7 mouse cellular contexts compared by ENCODE assay signal in genomic region chr11:120539285-120540014, GRCm38 (mm10). TPM values are rescaled to one million over a fixed set of nuclear protein-coding genes. Genes with fewer than 3 reads are reported as not detected.
DNase-seq lines count a peak whose midpoint lies in the region; ATAC-seq and TF ChIP-seq lines count a peak whose summit lies in the region.

No protein-coding gene starts in this region.

- H3K27ac ChIP-seq in CH12.LX (ENCODE audit: insufficient read depth, low read depth), result no peak overlapping the region
- H3K27ac ChIP-seq in intestine, embryonic 16.5 days (ENCODE audit: low read length), result peak overlapping the region; percentile 72
- peak overlapping the region; percentile 52 for H3K27ac ChIP-seq in liver, embryonic 16.5 days (ENCODE audit: low read length)
- H3K27ac ChIP-seq in stomach, embryonic 16.5 days (ENCODE audit: low read length), result peak overlapping the region; percentile 77

- no peak for TF ChIP-seq RAD21 in CH12.LX (IDR thresholded peaks at IDR 0.05; ENCODE audit: low read depth, low read length)

- peak; percentile 92 for ATAC-seq in intestine, embryonic 16.5 days
- ATAC-seq in liver, embryonic 16.5 days (ENCODE audit: low read depth), result peak; percentile 69
- ATAC-seq in stomach, embryonic 16.5 days (ENCODE audit: insufficient read depth, low FRiP score), result peak; percentile 92
- no peak for ATAC-seq in inflammation-experienced regulatory T-cells, adult 6 months
- ATAC-seq in granulocyte monocyte progenitor cell, adult 5-6 weeks (replicated peaks; ENCODE audit: poor library complexity, severe bottlenecking), result no peak

- TF ChIP-seq EP300 in CH12.LX (IDR thresholded peaks at IDR 0.05; ENCODE audit: low read length), result no peak

- 21% methylated on average over 10 of the region's 10 CpGs for WGBS in intestine, embryonic 16.5 days
- 34% methylated on average over 10 of the region's 10 CpGs for WGBS in liver, embryonic 16.5 days (ENCODE audit: insufficient replicate concordance)
- 24% methylated on average over 10 of the region's 10 CpGs for WGBS in stomach, embryonic 16.5 days

- no peak for TF ChIP-seq CTCF in CH12.LX (conservative IDR thresholded peaks at IDR 0.05 in 1 of 2, IDR thresholded peaks at IDR 0.05 in 1 of 2; ENCODE audit: low read depth in 2 of 2, low read length in 2 of 2)
- TF ChIP-seq CTCF in brain, embryonic 14.5 days (IDR thresholded peaks at IDR 0.05; ENCODE audit: borderline replicate concordance, extremely low read depth, insufficient read depth, insufficient read length), result no peak

- H3K36me3 ChIP-seq in CH12.LX (replicated peaks in 1 of 2; ENCODE audit: control insufficient read depth in 1 of 2, insufficient read depth in 1 of 2, low read length in 1 of 2), result peaks cover 24 to 35% of the 10 kb centered on the region in 2 experiments
- peaks cover 11% of the 10 kb centered on the region for H3K36me3 ChIP-seq in intestine, embryonic 16.5 days (ENCODE audit: control insufficient read depth, insufficient read depth, low read length)
- no peaks in the 10 kb centered on the region for H3K36me3 ChIP-seq in liver, embryonic 16.5 days (ENCODE audit: control insufficient read depth, insufficient read depth)
- H3K36me3 ChIP-seq in stomach, embryonic 16.5 days (ENCODE audit: control insufficient read depth, insufficient read depth, low read length), result no peaks in the 10 kb centered on the region; the same call in 1 of the 2 replicates

- H3K4me3 ChIP-seq in CH12.LX (replicated peaks in 1 of 3; ENCODE audit: low read depth in 2 of 3, low read length in 2 of 3, poor library complexity in 1 of 3), result peak overlapping the region in 1 of 3 experiments; percentile 4
- no peak overlapping the region for H3K4me3 ChIP-seq in intestine, embryonic 16.5 days (ENCODE audit: low read length)
- H3K4me3 ChIP-seq in liver, embryonic 16.5 days (ENCODE audit: low read depth, low read length), result no peak overlapping the region
- H3K4me3 ChIP-seq in stomach, embryonic 16.5 days (replicated peaks; ENCODE audit: low read length), result no peak overlapping the region

- dilution Hi-C loops in CH12.LX (cut with MboI; ENCODE audit: extremely low pct_ligation_motif_present, extremely low pct_unique_long_range_greater_than_20kb, low sequenced_read_pairs), result no loop called here

- in situ Hi-C loops in CH12.LX (cut with MboI; ENCODE audit: low pct_ligation_motif_present, low pct_unique_long_range_greater_than_20kb, low sequenced_read_pairs), result no loop called here

- no peak for TF ChIP-seq POLR2A in CH12.LX (IDR thresholded peaks at IDR 0.05; ENCODE audit: low read depth, low read length)
- TF ChIP-seq POLR2A in brain, embryonic 14.5 days (IDR thresholded peaks at IDR 0.05; ENCODE audit: borderline replicate concordance, extremely low read depth, insufficient read depth, insufficient read length, poor library complexity, severe bottlenecking), result no peak

- no peak overlapping the region for H3K9ac ChIP-seq in CH12.LX (ENCODE audit: insufficient read depth, low read depth)
- H3K9ac ChIP-seq in intestine, embryonic 16.5 days (ENCODE audit: low read depth, low read length), result 0 out of 2 replicates have a peak overlapping the region, but pooled peaks have one; percentile 44
- H3K9ac ChIP-seq in liver, embryonic 16.5 days (ENCODE audit: low read depth, low read length), result no peak overlapping the region
- H3K9ac ChIP-seq in stomach, embryonic 16.5 days (ENCODE audit: low read length), result peak overlapping the region; percentile 40

- DNase-seq in CH12.LX (ENCODE audit: extremely low read depth), result peak; percentile 72
- DNase-seq in brain, embryonic 14.5 days (ENCODE audit: low read depth), result peak; percentile 58

- H3K4me1 ChIP-seq in CH12.LX (ENCODE audit: control insufficient read depth in 1 of 2, insufficient read depth in 2 of 2), result peaks cover 27 to 37% of the 10 kb centered on the region in 2 experiments
- H3K4me1 ChIP-seq in intestine, embryonic 16.5 days (ENCODE audit: control insufficient read depth, insufficient read depth, low read length), result peaks cover 24% of the 10 kb centered on the region
- H3K4me1 ChIP-seq in liver, embryonic 16.5 days (ENCODE audit: control insufficient read depth, low read depth, low read length), result peaks cover 15% of the 10 kb centered on the region
- peaks cover 25% of the 10 kb centered on the region for H3K4me1 ChIP-seq in stomach, embryonic 16.5 days (ENCODE audit: control insufficient read depth, insufficient read depth, low read length)

- no peaks in the 10 kb centered on the region for H3K79me2 ChIP-seq in CH12.LX (replicated peaks; ENCODE audit: control insufficient read depth, extremely low read depth, insufficient read depth, poor library complexity, severe bottlenecking)

- no peaks in the 10 kb centered on the region for H3K9me3 ChIP-seq in CH12.LX (replicated peaks; ENCODE audit: low read length)
- no peaks in the 10 kb centered on the region for H3K9me3 ChIP-seq in intestine, embryonic 16.5 days (ENCODE audit: control insufficient read depth, low read length)
- no peaks in the 10 kb centered on the region for H3K9me3 ChIP-seq in liver, embryonic 16.5 days (replicated peaks; ENCODE audit: control insufficient read depth, low read length)
- no peaks in the 10 kb centered on the region for H3K9me3 ChIP-seq in stomach, embryonic 16.5 days (replicated peaks; ENCODE audit: control insufficient read depth, low read length)

- peaks cover 8% of the 10 kb centered on the region for H3K27me3 ChIP-seq in CH12.LX (replicated peaks)
- H3K27me3 ChIP-seq in intestine, embryonic 16.5 days (replicated peaks; ENCODE audit: control insufficient read depth, insufficient read depth, low read length), result no peaks in the 10 kb centered on the region
- H3K27me3 ChIP-seq in liver, embryonic 16.5 days (ENCODE audit: control insufficient read depth, insufficient read depth, low read depth, low read length), result no peaks in the 10 kb centered on the region
- H3K27me3 ChIP-seq in stomach, embryonic 16.5 days (ENCODE audit: control insufficient read depth, insufficient read depth, low read length), result no peaks in the 10 kb centered on the region

- no peak overlapping the region for H3K4me2 ChIP-seq in CH12.LX (ENCODE audit: insufficient read depth, low read depth, poor library complexity, severe bottlenecking)
- H3K4me2 ChIP-seq in intestine, embryonic 16.5 days (ENCODE audit: low read depth, low read length), result peak overlapping the region; percentile 17; the same call in 1 of the 2 replicates
- H3K4me2 ChIP-seq in liver, embryonic 16.5 days (ENCODE audit: low read depth, low read length), result no peak overlapping the region
- H3K4me2 ChIP-seq in stomach, embryonic 16.5 days (ENCODE audit: low read depth, low read length), result no peak overlapping the region

RNA-seq across cellular contexts. Expression of gene Gcgr, which starts 9.0 kb away (rescaled TPM):
- total RNA-seq in CH12.LX (2012; rRNA removed), result 0.13 TPM in 1 of 2 replicates, not detected in the other
- total RNA-seq in CH12.LX (2014; rRNA removed), result 0.09 and 0.16 TPM in 2 replicates
- 0.20 TPM in 1 of 2 replicates, not detected in the other for polyA plus RNA-seq in CH12.LX (2012; ENCODE audit: insufficient read length, low read depth)
- polyA plus RNA-seq in brain, embryonic 14.5 days (2012; rRNA removed), result 0.32 and 0.36 TPM in 2 replicates
- polyA plus RNA-seq in intestine, embryonic 16.5 days (2015; fragmentation: Nextera tagmentation; extraction: Ambion mirVana), result 0.76 TPM in 2 replicates
- 18.7 and 20.7 TPM in 2 replicates for polyA plus RNA-seq in liver, embryonic 16.5 days (2015; fragmentation: Nextera tagmentation; extraction: Ambion mirVana)
- 2.2 and 3.0 TPM in 2 replicates for polyA plus RNA-seq in stomach, embryonic 16.5 days (2015; fragmentation: Nextera tagmentation; extraction: Ambion mirVana)
- not detected for polyA plus RNA-seq in inflammation-experienced regulatory T-cells, adult 6 months (2017; shearing (Covaris generic))
- not detected in 2 replicates for total RNA-seq in granulocyte monocyte progenitor cell, adult 5-6 weeks (2014; fragmentation: Nextera tagmentation)
- not detected in 2 replicates for total RNA-seq in granulocyte monocyte progenitor cell, adult 5-6 weeks (2017)

RNA-seq across cellular contexts. Expression of gene Mcrip1, which starts 10.1 kb away (rescaled TPM):
- total RNA-seq in CH12.LX (2012; rRNA removed) (25.8 and 39.6 TPM in 2 replicates), CH12.LX (2014; rRNA removed) (37.6 and 46.2 TPM in 2 replicates)
- 60.2 and 66.5 TPM in 2 replicates for polyA plus RNA-seq in CH12.LX (2012; ENCODE audit: insufficient read length, low read depth)
- polyA plus RNA-seq in brain, embryonic 14.5 days (2012; rRNA removed), result 204 and 253 TPM in 2 replicates
- polyA plus RNA-seq in intestine, embryonic 16.5 days (2015; fragmentation: Nextera tagmentation; extraction: Ambion mirVana), result 119 and 129 TPM in 2 replicates
- 38.5 and 39.1 TPM in 2 replicates for polyA plus RNA-seq in liver, embryonic 16.5 days (2015; fragmentation: Nextera tagmentation; extraction: Ambion mirVana)
- polyA plus RNA-seq in stomach, embryonic 16.5 days (2015; fragmentation: Nextera tagmentation; extraction: Ambion mirVana), result 152 and 171 TPM in 2 replicates
- 100 to 1,000 TPM in 2 of 3 experiments, 10 to 100 TPM in 1; 93.4 to 136 (median 107) TPM for polyA plus RNA-seq in inflammation-experienced regulatory T-cells, adult 6 months (2017; shearing (Covaris generic))
- total RNA-seq in granulocyte monocyte progenitor cell, adult 5-6 weeks (2014; fragmentation: Nextera tagmentation), result 64.7 and 75.8 TPM in 2 replicates
- 23.1 and 23.4 TPM in 2 replicates for total RNA-seq in granulocyte monocyte progenitor cell, adult 5-6 weeks (2017)

RNA-seq across cellular contexts. Expression of gene Ppp1r27, which starts 11.5 kb away (rescaled TPM):
- total RNA-seq in CH12.LX (2012; rRNA removed) (not detected in 2 replicates), CH12.LX (2014; rRNA removed) (not detected in 2 replicates)
- polyA plus RNA-seq in CH12.LX (2012; ENCODE audit: insufficient read length, low read depth), result not detected in 2 replicates
- polyA plus RNA-seq in brain, embryonic 14.5 days (2012; rRNA removed), result not detected in 2 replicates
- 0.37 TPM in 1 of 2 replicates, not detected in the other for polyA plus RNA-seq in intestine, embryonic 16.5 days (2015; fragmentation: Nextera tagmentation; extraction: Ambion mirVana)
- polyA plus RNA-seq in liver, embryonic 16.5 days (2015; fragmentation: Nextera tagmentation; extraction: Ambion mirVana), result 0.20 and 1.2 TPM in 2 replicates
- polyA plus RNA-seq in stomach, embryonic 16.5 days (2015; fragmentation: Nextera tagmentation; extraction: Ambion mirVana), result 2.9 TPM in 1 of 2 replicates, not detected in the other
- not detected for polyA plus RNA-seq in inflammation-experienced regulatory T-cells, adult 6 months (2017; shearing (Covaris generic))
- not detected in 2 replicates for total RNA-seq in granulocyte monocyte progenitor cell, adult 5-6 weeks (2014; fragmentation: Nextera tagmentation)
- total RNA-seq in granulocyte monocyte progenitor cell, adult 5-6 weeks (2017), result not detected in 2 replicates

RNA-seq across cellular contexts. Expression of gene P4hb, which starts 33.6 kb away (rescaled TPM):
- total RNA-seq in CH12.LX (2012; rRNA removed) (531 and 594 TPM in 2 replicates), CH12.LX (2014; rRNA removed) (453 and 486 TPM in 2 replicates)
- polyA plus RNA-seq in CH12.LX (2012; ENCODE audit: insufficient read length, low read depth), result 644 and 662 TPM in 2 replicates
- polyA plus RNA-seq in brain, embryonic 14.5 days (2012; rRNA removed), result 162 and 206 TPM in 2 replicates
- 1,365 and 1,538 TPM in 2 replicates for polyA plus RNA-seq in intestine, embryonic 16.5 days (2015; fragmentation: Nextera tagmentation; extraction: Ambion mirVana)
- polyA plus RNA-seq in liver, embryonic 16.5 days (2015; fragmentation: Nextera tagmentation; extraction: Ambion mirVana), result 793 and 897 TPM in 2 replicates
- polyA plus RNA-seq in stomach, embryonic 16.5 days (2015; fragmentation: Nextera tagmentation; extraction: Ambion mirVana), result 1,026 and 1,183 TPM in 2 replicates
- 100 to 1,000 TPM; 135 to 164 (median 149) TPM for polyA plus RNA-seq in inflammation-experienced regulatory T-cells, adult 6 months (2017; shearing (Covaris generic))
- total RNA-seq in granulocyte monocyte progenitor cell, adult 5-6 weeks (2014; fragmentation: Nextera tagmentation), result 864 and 921 TPM in 2 replicates
- total RNA-seq in granulocyte monocyte progenitor cell, adult 5-6 weeks (2017), result 1,372 and 1,702 TPM in 2 replicates

RNA-seq across cellular contexts. Expression of gene Arhgdia, which starts 42.0 kb away (rescaled TPM):
- total RNA-seq in CH12.LX (2012; rRNA removed), result 417 and 467 TPM in 2 replicates
- total RNA-seq in CH12.LX (2014; rRNA removed), result 126 and 172 TPM in 2 replicates
- polyA plus RNA-seq in CH12.LX (2012; ENCODE audit: insufficient read length, low read depth), result 957 and 958 TPM in 2 replicates
- polyA plus RNA-seq in brain, embryonic 14.5 days (2012; rRNA removed), result 540 and 581 TPM in 2 replicates
- polyA plus RNA-seq in intestine, embryonic 16.5 days (2015; fragmentation: Nextera tagmentation; extraction: Ambion mirVana), result 626 and 641 TPM in 2 replicates
- polyA plus RNA-seq in liver, embryonic 16.5 days (2015; fragmentation: Nextera tagmentation; extraction: Ambion mirVana), result 201 and 205 TPM in 2 replicates
- 543 and 584 TPM in 2 replicates for polyA plus RNA-seq in stomach, embryonic 16.5 days (2015; fragmentation: Nextera tagmentation; extraction: Ambion mirVana)
- polyA plus RNA-seq in inflammation-experienced regulatory T-cells, adult 6 months (2017; shearing (Covaris generic)), result 100 to 1,000 TPM; 624 to 862 (median 685) TPM
- 514 and 552 TPM in 2 replicates for total RNA-seq in granulocyte monocyte progenitor cell, adult 5-6 weeks (2014; fragmentation: Nextera tagmentation)
- total RNA-seq in granulocyte monocyte progenitor cell, adult 5-6 weeks (2017), result 163 and 168 TPM in 2 replicates

Comparison
In these comparisons a context has a peak if more than half of its experiments do, and no peak if none do; other contexts are left out.
1. H3K9ac ChIP-seq: peak in intestine, embryonic 16.5 days (single experiment) and stomach, embryonic 16.5 days (single experiment); none in CH12.LX (single experiment) and liver, embryonic 16.5 days (single experiment).
2. ATAC-seq: peak in intestine, embryonic 16.5 days (single experiment), liver, embryonic 16.5 days (single experiment) and stomach, embryonic 16.5 days (single experiment); none in inflammation-experienced regulatory T-cells, adult 6 months (single experiment) and granulocyte monocyte progenitor cell, adult 5-6 weeks (single experiment).